Mouse (Mus musculus): Measurements from ENCODE around the gene Ifitm3.
"Not testable (repeated sequence)": the region's sequence is repeated elsewhere in the genome, so short reads cannot be mapped to it uniquely, and the experiment has no call there.

The Ifitm3 gene

DNA sequence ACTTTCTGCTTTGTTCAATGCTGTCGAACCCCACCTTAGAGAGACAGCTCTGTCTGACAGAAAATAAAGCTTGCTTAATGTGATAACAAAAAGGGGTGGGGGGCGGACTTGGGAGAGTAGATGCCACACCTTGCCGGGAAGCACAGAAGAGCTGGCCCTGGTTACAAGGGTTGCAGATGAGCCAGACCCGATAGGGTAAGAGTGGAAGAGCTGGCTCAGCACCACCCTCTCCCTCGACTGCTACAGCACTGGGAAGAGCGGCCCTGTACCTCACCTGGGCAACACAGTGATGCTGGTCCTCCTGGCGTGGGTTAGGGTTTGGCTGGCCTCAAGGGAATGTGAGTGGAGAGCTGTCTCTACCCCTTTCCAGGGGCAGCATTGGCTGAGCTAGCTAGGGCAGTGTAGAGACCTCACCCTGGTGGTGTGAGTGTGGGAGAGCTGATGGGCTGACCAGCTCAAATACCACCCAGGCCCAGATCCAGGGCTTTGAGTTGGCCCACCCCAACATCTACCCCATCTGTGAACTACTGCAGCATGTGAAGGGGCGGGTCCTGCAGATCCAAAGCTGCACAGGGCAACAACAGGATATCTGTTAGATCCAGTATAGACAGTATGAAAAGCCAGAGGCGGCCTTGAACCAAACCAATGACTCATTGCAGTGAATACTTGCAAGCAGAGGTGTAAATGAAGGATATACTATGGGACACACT, 22.0 kb upstream of the Ifitm3 start:
- DNase-seq: peak; percentile 79

DNA sequence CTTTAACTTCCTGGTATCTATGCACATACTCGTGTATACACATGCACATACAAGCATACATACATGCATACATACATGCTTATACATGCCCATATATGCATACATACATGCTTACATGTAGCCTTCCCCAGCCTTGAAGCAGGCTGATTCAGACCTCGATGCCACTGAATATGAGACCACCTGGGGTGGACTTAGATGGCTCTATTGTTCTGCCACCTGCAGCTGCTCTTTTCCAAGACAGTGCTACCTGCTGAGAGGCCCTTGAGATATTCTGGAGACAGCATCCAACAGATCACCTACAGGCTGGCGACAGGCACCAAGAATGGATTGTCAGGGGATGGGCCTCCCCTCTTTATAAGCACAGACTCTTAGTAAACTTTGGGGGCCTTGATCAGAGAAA, 19.8 kb upstream of the Ifitm3 start:
- DNase-seq: peak; percentile 45

DNA sequence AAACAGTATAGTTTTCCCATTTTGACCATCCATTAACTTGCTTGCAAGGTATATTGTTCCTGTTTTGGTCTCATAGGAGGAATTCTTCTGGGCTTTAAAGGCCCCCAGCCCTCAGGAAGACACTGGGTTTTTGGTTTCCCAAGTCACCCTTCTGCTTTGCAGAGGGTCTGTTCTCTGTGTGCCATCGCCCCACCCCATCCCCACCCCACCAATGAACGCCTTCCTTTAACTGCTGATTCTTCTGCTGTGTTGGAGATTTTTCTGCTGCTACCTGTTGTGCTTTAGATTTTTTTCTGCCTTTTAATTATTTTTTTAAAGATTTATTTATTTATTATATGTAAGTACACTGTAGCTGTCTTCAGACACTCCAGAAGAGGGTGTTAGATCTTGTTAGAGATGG, 18.3 kb upstream of the Ifitm3 start, which contains the start of gene Gm17387:
Gene Gm17387, plus strand, starts transcription at position 301 of the 400 bp plus-strand sequence.
- DNase-seq: no peak

DNA sequence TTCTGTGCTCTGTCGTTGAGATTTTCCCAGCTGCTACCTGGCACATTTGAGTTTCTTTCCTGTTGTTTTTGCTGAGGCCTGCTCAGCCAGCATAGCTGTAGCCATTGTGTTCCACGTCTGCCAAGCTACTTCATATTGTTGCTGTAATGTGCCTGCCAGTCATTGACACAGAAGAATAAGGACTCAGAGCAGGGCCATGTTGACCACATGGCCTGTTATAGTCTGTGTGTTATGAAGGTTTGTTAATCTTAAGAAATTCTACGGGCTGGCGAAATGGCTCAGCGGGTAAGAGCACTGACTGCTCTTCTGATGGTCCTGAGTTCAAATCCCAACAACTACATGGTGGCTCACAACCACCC, 16.1 kb upstream of the Ifitm3 start:
- no peak for DNase-seq

DNA sequence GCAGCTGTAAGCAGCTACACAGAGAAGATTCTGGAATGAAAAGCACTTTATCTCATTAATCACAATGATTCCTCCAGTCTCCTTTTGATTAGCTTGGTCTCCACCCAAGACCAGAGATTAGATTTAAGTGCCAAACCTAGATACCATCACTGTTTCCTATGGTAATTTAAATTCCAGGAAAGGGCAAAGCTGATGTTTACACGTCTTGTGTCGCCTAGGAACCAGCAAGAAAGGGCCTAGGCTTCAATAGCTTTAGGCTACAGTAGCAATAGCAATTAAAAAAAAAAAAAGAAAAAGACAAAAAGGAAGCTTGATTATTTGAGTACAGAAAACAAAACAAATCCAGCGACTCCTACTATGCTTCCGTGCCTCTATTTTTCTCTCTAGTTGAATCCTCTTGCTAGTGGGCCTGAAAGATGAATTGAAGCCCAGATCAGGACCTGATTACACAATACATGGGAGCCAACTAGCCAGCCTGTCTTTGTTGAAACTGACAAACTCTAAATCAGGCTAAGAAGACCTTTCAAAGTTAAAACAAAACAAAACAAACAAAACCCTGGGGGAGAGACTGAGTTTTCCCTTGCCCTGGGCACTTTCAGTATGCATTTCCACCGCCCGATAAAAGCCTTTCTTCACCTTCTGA, 15.6 kb upstream of the Ifitm3 start:
- DNase-seq: no peak

DNA sequence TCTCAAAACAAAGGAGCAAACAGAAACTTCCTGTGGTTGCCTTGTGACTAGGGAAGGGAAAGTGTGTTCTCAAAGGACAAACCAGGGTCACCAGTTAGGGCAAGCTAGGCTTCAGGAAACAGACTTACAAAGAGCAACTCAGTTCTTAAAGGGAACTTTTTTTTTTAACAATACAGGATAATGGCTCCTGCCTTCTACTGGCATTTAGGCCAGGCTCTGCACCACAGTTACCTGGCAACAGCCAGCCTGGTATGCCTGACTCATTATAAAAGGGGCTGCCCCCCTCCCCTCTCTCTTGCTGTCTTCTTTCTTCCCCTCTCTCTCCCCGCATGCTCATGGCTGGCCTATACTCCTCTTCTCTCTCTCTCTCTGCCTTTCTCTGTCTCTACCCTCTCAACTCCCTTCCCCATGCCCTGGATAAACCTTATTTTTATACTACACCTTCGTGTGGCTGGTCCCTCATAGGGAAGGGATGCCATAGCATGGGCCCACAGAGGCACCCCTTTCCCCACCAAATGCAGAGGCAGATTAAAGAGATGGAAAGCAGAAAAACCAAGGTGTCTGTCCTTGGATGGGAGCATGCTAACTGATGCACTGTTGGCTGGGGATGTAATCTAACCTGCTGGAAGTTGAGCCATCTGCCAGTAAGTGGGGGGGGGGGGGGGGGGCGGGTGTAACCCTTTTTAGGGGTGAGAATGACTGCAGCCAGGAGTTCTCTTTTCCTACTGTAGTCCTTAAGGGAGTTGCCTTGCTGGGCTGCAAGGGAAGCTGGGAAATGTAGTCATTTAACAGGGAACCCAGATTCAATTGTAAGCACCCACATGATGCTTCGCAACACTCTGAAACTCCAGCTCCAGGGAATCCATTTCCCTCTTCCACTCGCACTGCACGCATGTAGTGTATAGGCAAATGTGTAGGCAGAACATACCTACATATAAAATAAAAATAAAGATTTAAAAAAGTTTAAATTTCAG, 14.6 kb upstream of the Ifitm3 start:
- no peak for DNase-seq

DNA sequence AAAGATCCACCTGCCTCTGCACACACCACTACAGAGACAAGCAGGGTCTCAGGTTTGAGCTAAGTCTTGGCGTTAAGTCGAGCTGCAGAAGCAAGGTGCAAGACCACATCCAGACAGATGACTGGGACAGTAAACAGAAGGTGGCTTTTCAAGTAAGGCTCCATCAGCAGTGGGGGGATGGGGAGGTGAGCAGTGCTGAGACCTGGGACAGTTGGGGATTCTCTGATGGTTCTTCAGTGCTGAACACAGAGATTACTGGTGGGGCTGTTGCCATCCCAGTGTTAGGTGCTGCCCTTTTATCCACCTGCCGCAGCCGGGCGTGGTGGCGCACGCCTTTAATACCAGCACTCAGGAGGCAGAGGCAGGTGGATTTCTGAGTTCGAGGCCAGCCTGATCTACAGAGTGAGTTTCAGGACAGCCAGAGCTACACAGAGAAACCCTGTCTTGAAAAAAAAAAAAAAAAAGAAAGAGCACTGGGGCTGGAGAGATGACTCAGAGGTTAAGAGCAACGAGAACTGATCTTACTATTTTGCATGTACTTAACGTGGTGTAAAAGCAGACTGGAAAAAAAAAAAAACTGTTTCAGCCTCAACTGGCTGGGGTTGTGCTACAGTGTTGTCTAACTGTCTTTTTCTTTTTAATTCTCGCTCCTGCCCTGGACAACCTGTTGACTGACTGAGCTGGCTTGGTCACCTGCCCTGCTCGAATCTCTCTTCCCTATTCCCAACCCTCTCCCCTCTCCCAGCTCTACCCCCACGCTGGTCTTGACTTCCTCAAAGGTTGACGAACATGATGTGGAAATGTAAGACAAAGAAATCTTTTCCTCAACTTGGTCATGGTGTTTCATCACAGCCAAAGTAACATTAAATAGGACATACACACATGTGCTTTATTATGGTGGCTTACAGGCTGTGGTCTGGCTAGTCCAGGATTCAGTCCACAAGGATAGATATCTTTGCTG, 11.2 kb upstream of the Ifitm3 start:
- DNase-seq: peak; percentile 90

DNA sequence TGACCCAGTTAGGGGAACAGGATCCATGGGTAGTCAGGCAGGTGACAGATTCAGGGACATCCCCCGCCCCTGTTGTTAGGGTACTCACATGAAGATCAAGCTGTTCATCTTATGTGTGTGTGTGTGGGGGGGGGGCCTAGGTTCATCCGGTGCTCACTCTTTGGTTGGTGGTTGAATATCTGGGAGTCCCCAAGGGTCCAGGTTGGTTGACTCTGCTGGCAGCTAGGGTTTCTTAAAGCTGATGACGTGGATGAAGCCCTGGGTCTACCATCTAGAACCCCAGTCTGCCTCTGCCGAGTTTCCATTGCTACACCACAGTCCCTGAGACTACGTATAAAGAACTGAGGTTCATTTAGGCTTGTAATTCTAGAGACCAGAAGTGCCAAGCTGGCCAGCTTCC, 8.5 kb upstream of the Ifitm3 start:
- DNase-seq: no peak

DNA sequence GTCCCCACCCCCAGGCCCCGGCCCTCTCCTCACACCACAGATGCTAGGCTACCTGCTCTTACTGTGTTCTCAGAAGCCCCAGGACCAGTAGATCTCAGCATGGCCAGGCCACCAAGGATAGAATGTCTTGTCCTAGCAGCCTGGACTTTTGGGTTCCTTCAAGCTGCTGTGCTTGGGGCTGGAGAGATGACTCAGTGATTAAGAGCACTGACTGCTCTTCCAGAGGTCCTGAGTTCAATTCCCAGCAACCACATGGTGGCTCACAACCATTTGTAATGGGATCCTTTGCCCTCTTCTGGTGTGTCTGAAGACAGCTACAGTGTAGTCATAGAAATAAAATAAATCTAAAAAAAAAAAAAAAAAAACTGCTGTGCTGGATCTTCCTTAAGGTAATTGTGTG, 7.3 kb upstream of the Ifitm3 start, which contains the start of gene Ifitm6:
Gene Ifitm6, minus strand, starts transcription at position 101 of the 400 bp plus-strand sequence.
- DNase-seq: not testable (repeated sequence)

DNA sequence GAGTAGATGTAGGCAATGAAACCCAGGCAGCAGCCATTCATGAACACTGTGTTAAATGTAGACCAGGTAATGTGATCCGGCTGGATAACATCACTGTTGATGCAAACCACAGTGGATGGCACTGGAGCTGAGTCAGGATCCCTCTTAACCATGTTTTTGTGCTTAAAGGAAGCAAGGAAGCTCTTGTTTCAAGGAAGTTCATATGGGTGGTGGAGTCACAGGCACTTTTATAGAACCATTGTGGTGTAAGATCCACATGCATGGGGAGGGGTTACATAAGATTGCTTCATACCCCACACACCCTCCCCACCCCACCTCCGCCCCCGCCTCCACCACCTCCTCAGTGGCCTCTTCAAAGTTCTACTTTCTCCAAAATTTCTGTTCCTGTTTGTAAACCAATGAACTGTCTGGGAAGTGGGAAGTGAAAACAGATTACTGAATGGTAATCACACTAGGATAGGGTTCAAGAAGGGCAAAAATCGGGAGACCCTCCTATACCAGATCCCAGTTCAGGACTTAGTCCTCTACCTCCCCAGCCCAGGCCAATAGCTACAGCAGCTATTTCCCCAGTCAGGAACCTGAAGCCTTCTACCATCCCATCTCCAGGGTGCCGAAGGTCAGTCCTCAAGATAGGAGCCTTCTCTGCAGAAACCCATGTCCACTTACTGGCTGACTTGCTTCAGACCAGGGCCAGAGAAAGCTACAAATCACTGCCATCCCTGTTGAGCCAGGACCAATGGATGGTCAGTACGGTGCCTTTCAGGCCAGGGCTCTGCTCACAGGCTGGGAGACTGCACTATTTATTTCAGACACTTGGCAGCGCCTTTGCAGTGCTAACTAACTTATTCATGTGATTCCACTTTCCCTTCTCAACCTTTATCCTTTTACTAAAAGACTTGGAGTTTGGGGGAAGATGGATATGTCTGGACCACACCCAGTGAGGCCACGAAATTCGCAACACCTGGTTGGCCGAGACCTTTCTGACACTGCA, 6.4 kb upstream of the Ifitm3 start:
- DNase-seq: peak; percentile 96

DNA sequence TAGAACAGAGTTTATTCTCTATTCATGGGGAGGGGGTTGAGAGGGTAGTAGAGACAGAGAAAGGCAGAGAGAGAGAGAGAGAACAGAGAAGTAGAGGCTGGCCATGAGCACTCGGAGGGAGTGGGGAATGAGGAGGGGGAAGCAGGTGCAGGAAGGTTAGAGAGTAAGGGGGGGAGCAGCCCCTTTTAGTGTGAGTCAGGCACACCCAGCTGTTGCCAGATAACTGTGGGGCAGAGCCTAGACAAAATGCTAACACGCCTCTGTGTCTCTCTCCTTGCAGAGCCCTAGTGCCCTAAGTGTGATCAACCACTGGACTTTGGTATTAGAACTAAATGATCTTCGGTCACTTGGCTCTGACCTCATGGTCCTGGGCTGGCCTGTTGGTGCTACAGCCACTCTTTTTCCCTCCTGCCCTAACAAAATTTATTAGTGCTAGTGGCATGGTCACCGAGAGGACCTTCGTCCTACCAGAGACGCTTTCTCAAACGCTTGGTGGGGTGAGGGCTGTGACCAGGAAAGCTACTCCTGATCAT, 734 bp upstream of the Ifitm3 start:
- no peak for DNase-seq

DNA sequence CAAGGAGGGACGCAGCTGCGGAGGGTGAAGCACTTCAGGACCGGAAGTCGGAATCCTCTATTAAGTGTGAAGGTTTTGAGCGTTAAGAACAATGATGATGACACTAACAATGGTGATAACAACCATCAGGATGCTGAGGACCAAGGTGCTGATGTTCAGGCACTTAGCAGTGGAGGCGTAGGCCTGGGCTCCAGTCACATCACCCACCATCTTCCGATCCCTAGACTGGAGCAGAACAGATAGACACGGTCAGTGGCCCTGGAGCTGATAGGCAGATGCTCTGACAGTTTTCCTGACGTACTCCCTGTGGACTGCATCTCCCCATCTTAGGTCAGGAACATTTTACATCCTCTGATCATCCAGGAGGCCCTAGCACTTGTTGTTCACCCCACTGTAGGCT, 905 bp downstream of the Ifitm3 start:
- peak; percentile 92 for DNase-seq

DNA sequence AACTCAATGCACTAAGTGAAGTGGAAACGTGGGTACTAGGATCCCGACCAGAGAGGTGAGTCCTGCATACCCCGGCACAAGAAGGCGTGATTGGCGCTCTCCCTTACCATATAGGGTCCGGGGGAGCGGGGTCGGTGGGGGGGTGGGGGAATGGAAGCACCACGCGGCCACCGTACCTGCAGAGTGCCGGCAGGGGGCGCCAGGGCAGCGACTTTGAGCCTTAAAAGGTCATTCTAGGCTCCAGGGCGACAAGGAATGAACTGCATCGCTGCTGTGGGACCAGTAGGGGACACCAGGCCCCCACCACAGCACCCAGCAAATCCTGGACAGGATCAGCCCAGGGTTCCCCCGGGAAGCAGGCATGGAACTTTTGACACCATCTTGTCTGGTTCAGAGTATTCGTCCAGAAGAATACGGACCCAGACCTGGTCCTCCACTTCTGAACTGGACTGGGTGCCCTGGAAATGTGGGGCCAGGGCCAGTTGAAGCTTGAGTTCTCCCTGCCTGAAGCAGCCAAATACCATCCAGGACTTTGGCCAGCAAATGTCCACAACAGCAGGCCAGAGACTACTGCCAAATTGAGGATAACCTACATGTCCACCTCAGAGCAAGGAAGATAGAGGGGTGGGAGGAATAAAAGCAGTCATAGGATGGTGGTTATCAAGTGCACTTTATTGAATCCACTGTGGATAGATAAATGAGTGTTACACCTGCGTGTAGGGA, 1.5 kb downstream of the Ifitm3 start:
- DNase-seq: peak; percentile 99

DNA sequence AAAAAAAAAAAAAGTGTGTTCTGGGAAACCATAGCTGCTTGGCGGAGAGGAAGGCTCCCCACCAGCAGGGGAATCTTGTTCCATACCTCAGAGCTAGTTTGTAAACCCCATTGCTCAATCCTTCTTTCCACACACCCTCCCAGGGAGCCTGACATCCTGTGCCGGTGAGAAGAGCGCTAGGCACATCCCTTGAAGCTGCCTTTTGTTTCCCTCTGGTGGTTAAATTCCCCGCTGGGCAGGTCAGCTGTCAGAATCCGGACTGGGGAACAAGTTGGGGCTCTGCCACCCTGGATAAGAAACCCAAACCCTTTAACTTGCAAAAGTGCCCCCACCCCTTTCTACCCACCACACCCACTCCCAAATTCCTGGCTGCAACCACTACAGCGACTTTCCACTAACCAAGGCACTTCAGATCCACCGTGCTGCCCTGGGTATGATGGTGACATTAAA, 2.2 kb downstream of the Ifitm3 start:
- peak; percentile 95 for DNase-seq

DNA sequence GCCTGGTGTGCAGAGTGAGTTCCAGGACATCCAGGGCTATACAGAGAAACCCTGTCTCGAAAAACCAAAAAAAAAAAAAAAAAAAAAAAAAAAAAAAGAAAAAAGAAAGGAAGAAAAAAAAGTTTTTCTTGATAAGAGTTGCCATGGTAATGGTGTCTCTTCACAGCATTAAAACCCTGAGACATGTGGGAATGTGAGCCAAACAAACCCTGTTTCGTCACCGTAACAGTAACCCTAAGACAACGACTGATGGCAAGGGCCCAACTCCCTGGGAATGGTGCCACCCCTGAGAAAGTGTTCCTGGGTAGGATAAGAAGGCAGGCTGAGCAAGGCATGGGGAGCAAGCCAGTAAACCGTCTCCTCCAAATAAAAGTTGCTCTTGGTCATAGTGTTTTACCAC, 3.7 kb downstream of the Ifitm3 start:
- peak; percentile 91 for DNase-seq

DNA sequence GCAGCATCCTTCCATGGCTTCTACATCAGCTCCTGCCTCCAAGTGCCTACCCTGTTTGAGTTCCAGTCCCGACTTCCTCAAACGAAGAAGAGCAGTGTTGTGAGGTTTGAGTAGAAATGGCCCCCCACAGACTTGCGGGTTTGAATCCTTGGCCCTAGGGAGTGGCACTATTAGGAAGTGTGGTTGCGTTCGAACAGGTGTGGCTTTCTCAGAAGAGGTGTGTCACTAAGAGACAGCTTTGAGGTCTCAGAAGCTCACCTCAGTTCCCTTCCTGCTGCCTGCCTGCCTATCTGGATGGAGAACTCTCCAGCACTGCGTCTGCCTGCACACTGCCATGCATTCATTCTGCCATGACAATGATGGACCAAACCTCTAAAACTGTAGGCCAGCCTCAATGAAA, 4.1 kb downstream of the Ifitm3 start:
- DNase-seq: no peak

DNA sequence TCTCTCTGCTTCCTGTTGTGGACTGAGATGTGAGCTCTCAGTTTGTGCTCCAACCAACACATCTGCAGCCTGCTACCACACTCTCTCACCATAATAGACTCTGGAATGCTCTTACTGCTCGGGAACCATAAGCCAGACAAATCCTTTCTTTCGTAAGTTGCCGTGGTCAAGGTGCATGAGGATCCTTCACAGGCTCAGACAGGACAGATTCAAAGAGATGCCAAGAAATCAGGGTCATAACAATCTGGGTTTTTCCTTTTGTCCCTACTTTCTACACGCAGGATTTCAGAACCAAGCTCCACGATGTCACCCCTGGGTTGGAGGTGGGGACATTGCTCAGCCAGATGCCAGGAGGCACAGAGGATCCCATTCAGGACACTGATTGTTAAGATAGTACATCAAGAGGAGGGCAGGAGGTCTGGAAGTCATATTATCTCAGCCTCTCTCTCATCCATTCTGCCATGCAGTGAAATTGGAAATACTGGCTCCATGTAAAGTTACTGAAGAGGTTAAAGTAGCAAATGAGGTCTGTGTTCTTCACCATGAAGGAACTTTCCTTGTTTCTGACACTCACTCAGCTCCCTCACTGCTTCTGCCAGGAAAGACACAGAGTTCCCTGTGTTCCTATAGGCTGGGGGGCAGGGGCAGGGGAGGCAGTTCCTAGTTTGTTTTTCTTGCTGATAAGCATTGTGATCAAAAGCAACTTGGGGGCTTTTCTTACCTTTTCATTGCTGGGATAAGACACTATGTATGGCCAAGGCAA, 7.1 kb downstream of the Ifitm3 start:
- no peak for DNase-seq

DNA sequence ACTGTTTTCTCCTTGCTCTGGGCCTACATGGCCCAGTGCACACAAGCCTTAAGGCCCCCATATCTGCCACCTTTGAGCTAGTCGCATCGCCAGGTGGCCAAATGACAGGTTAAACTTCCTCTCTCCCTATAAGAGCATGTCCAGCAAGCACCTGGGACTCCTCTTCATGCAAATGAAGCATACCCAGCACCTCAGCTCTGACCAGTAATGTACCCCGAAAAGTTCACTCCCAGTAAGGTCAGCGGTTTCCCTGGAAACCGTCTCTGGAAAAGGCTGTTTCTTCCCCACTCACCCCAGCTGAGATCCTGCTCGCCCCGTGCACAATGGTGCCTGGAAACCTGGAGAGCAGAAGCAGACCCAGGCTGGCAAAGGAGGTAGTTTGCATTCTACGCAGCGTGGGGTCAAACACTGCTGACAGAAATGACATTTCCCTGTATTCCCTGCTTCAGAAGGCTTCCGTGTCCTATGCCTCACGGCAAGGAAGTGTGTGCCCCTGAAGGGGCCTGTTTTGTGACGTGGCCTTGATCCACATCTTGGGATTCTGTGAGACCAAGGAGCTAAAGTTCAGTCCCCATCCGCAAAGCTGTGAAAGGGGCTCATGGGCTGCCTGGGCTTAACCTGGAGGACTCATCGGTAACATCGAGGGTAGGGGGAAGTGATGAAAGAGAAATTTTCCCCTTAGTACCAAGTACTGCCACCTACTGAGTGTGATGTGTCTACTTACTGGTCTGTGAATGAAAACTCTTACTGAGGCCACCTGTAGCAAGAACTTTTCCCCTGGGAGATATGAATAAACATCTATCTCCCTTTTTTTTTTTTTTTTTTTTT, 9.5 kb downstream of the Ifitm3 start:
- no peak for DNase-seq
